Mouse (Mus musculus) midbrain, postnatal 0 days (tissue): Measurements from ENCODE around the gene Acd. TPM values are rescaled to one million over a fixed set of nuclear protein-coding genes. Genes with fewer than 3 reads are reported as not detected.
A peak's percentile ranks its signal among the peaks of the same experiment; 100 is the strongest.

Source experiments
- ATAC-seq: fragments of 200-750 bp; cut with Nextera tagmentation; 2 replicates; pipeline ENCODE4 v1.8.0; 2017; ENCODE audit warnings: moderate number of reproducible peaks, mild to moderate bottlenecking, moderate TSS enrichment, moderate library complexity; ENCODE audit not compliant: low FRiP score
- DNase-seq: peaks from one replicate; pipeline ENCODE4 v3.0.0-alpha.2; 2015; ENCODE audit warnings: low spot score
- H3K27ac ChIP-seq: fragments of 300-500 bp; sonication (generic); 2 replicates; pipeline ENCODE4 v1.5.1; 2014; ENCODE audit warnings: low read depth, mild to moderate bottlenecking, low read length, mixed read lengths
- H3K27me3 ChIP-seq: fragments of 300-500 bp; sonication (generic); 2 replicates; pipeline ENCODE4 v1.6.1; 2014; ENCODE audit warnings: low read length, control low read depth, mixed read lengths; ENCODE audit not compliant: insufficient read depth
- H3K36me3 ChIP-seq: fragments of 300-500 bp; sonication (generic); 2 replicates; pipeline ENCODE4 v1.6.1; 2014; ENCODE audit warnings: low read length, control low read depth, mixed read lengths; ENCODE audit not compliant: insufficient read depth
- H3K4me1 ChIP-seq: fragments of 300-500 bp; sonication (generic); 2 replicates; pipeline ENCODE4 v1.6.1; 2014; ENCODE audit warnings: mild to moderate bottlenecking, control low read depth, antibody characterized with exemption, low read length, mixed read lengths; ENCODE audit not compliant: insufficient read depth
- H3K4me2 ChIP-seq: fragments of 300-500 bp; sonication (generic); 2 replicates; pipeline ENCODE4 v1.6.1; 2014; ENCODE audit warnings: low read depth, mild to moderate bottlenecking, low read length, mixed read lengths; ENCODE audit not compliant: poor library complexity, severe bottlenecking
- H3K4me3 ChIP-seq: fragments of 300-500 bp; sonication (generic); 2 replicates; pipeline ENCODE4 v1.5.1; 2014; ENCODE audit warnings: low read depth, mild to moderate bottlenecking, low read length, moderate library complexity
- H3K9ac ChIP-seq: fragments of 300-500 bp; sonication (generic); replicated peaks from 2 replicates; pipeline ENCODE4 v1.6.1; 2014; ENCODE audit warnings: mild to moderate bottlenecking, low read length, moderate library complexity, mixed read lengths; ENCODE audit not compliant: poor library complexity, severe bottlenecking
- H3K9me3 ChIP-seq: fragments of 300-500 bp; sonication (generic); 2 replicates; pipeline ENCODE4 v1.6.1; 2016; ENCODE audit warnings: low read length, control low read depth
- CTCF ChIP-seq: IDR thresholded peaks from 2 replicates; pipeline ENCODE4 v1.5.1; 2016; ENCODE audit warnings: antibody characterized with exemption, mild to moderate bottlenecking
- WGBS: fragments of 180-500 bp; shearing (Covaris S2); extraction: QIAGEN DNeasy Blood & Tissue Kit; methylation state at CpG from one replicate; pipeline ENCODE4 v1.1.7; 2014; 5-methylcytosine and 5-hydroxymethylcytosine counted together
- polyA plus RNA-seq: library from polyadenylated mRNA; unstranded; fragments of >200 nt; fragmentation: Nextera tagmentation; extraction: Ambion mirVana; gene quantifications from 2 replicates; pipeline ENCODE4 v1.2.1, GENCODE M21; 2015
- total RNA-seq: library from RNA; depleted of rRNA; stranded (reverse); fragments of >200 nt; gene quantifications from 2 replicates; pipeline ENCODE4 v1.2.3, GENCODE M21; 2014

The Acd gene
- total and polyA plus RNA-seq, 2 experiments from 2014 or later = 32.0 to 84.7 TPM

DNA sequence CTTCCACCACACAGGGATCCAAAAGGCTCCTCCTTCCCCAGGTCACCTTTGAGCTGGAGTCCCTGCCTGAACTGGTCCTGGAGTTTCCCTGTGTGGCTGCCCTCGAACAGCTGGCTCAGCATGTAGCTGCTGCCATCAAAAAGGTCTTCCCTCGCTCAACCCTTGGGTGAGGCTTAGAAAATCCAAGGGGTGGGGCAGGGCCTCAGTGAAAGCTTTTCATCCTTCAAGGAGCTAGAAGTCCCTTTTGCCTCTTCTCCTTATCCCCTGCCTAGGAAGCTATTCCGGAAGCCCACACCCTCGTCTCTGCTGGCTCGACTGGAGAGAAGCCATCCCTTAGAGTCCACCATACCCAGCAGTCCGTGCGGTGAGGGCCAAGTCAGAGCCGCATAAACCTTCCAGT lies 13.4 kb downstream of the Acd start:
- Histone ChIP-seq H3K27me3 (no peaks in the 10 kb centered on the region), H3K36me3 (peaks cover 18% of the 10 kb centered on the region), H3K4me2 (no peak overlapping the region), H3K27ac (no peak overlapping the region), H3K9ac (no peak overlapping the region), H3K9me3 (no peaks in the 10 kb centered on the region), H3K4me1 (no peaks in the 10 kb centered on the region), H3K4me3 (no peak overlapping the region)
- no peak for ATAC-seq
- no peak for TF ChIP-seq CTCF
- DNase-seq = no peak
- WGBS = 57% methylated on average over 8 of the region's 8 CpGs

DNA sequence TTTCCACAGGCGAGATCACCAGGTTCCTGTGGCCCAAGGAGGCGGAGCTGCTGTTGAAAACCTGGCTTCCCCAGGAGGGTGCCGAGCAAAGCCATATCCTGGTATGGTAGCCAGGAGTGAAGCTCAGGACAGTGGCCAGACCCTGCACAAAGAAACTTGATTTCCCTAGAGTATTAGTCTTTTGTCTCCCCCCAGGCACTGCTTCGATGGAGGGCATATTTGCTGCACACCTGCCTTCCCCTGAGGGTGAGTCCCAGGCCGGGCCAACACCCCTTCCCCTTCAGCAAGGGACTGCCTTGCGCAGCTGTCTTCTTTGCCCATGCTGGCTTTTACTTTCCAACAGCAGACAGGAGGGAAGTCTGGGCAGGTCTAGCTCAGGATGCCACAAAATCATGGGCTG lies 14.4 kb downstream of the Acd start:
- H3K9ac ChIP-seq = no peak overlapping the region
- TF ChIP-seq CTCF = no peak
- ATAC-seq (no peak), DNase-seq (no peak)
- H3K27me3 ChIP-seq = no peaks in the 10 kb centered on the region
- H3K4me2 ChIP-seq = no peak overlapping the region
- H3K4me1 ChIP-seq = no peaks in the 10 kb centered on the region
- no peaks in the 10 kb centered on the region for H3K9me3 ChIP-seq
- WGBS = 67% methylated on average over 6 of the region's 6 CpGs
- no peak overlapping the region for H3K27ac ChIP-seq
- no peak overlapping the region for H3K4me3 ChIP-seq
- H3K36me3 ChIP-seq = peaks cover 22% of the 10 kb centered on the region

DNA sequence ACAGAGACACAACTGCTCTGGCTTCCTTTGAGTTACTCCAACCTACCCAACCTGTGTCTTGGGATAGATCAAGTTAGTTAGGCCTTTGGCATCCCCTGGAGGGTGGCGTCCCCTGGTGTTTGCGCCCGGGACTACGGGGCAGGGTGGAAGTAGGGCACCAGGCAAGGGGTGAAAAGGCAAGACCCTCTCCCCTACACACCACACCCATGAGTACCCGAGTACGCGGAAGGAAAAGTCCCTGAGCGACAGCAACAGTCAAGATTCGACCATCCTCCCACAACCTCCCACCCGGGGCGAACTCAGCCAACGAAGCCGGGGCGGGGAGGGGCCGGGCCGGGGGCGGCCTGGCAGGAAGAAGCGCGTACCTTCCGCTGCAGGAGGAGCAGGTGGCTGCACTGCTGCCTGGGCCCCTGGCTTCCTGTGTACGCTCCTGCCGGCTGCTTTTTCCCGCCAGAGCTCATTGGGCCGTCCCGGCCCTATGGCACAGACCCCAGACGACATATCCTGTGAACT lies 15.1 kb downstream of the Acd start, which contains the start of gene Carmil2:
Carmil2 (plus strand) TSS at position 479 of the 513 bp plus-strand sequence.
- H3K4me2 ChIP-seq = no peak within 1 kb of the TSS
- no peak within 1 kb of the TSS for H3K27ac ChIP-seq
- WGBS = 18% methylated on average over 21 of the region's 26 CpGs
- peaks cover 28% of the 10 kb centered on the region for H3K36me3 ChIP-seq
- peak; percentile 63 for TF ChIP-seq CTCF
- H3K9ac ChIP-seq = no peak within 1 kb of the TSS
- H3K4me1 ChIP-seq = no peaks in the 10 kb centered on the region
- no peaks in the 10 kb centered on the region for H3K9me3 ChIP-seq
- DNase-seq (no peak), ATAC-seq (0 out of 2 replicates have a peak, but pooled peaks have one; percentile 18)
- no peaks in the 10 kb centered on the region for H3K27me3 ChIP-seq
- no peak within 1 kb of the TSS for H3K4me3 ChIP-seq

DNA sequence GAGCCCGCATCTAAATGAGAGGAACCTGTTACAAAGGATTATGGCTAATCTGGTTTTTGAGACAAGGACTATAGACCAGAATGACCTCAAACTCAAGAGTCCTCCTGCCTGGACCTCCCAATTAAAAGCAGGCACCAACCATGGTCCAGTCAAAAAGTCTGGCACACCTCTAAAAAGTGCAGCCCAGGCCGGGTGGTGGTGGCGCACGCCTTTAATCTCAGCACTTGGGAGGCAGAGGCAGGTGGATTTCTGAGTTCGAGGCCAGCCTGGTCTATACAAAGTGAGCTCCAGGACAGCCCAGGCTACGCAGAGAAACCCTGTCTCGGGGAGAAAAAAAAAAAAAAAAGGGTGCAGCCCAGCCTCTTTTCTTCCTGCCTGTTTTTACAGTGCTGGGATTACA lies 15.6 kb downstream of the Acd start:
- 86% methylated on average over 7 of the region's 7 CpGs for WGBS
- no peak for TF ChIP-seq CTCF
- Histone ChIP-seq H3K4me3 (no peak overlapping the region), H3K9ac (no peak overlapping the region), H3K9me3 (no peaks in the 10 kb centered on the region), H3K36me3 (peaks cover 34% of the 10 kb centered on the region), H3K27me3 (no peaks in the 10 kb centered on the region), H3K4me2 (no peak overlapping the region), H3K4me1 (no peaks in the 10 kb centered on the region), H3K27ac (no peak overlapping the region)
- ATAC-seq = no peak
- DNase-seq = no peak

DNA sequence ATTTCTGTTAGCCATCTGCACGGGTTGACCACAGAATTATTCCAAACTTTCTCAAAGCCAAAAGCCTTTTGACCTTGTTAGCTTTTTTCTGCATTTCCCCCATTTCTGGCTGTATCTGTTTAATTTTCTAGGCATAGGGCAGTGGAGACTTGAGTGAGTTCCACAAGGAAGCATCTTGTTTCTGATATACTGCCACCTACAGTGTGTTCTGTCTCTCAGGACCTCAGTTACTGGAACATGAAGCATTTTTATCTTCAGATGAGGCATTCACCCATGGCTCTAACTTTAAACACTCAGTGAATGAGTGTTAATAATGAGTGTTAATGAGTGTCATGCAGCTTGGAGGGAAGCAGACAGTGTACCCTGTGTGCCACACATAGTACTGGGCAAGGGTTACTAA lies 23.0 kb downstream of the Acd start:
- H3K9ac ChIP-seq = no peak overlapping the region
- 93% methylated on average over 1 of the region's 1 CpGs for WGBS

DNA sequence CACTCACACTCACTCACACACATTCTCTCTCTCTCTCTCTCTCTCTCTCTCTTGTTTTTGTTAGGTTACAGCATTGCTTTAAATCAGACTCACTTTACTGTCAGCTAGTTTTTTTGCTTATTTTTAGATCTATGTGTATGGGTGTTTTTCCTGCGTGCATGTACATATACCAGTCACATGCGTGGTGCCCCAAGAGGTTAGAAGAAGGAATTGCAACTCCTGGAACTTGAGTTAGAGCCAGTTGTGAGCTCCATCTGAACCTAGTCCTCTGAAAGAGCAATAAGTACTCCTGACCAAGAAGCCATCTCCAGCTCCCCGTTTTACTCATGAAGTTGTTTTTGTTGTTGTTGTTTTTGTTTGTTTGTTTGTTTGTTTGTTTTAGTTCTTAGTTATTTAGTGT lies 39.7 kb downstream of the Acd start:
- Histone ChIP-seq H3K27ac (no peak overlapping the region), H3K4me1 (no peaks in the 10 kb centered on the region), H3K9me3 (no peaks in the 10 kb centered on the region), H3K36me3 (peaks cover 16% of the 10 kb centered on the region), H3K4me3 (no peak overlapping the region), H3K9ac (no peak overlapping the region), H3K4me2 (no peak overlapping the region), H3K27me3 (no peaks in the 10 kb centered on the region)
- DNase-seq (peak; percentile 53), ATAC-seq (no peak)
- WGBS = 72% methylated on average over 3 of the region's 3 CpGs
- peak; percentile 63 for TF ChIP-seq CTCF

More for the DNA sequence above, 23.0 kb downstream of the Acd start:
- ATAC-seq (no peak), DNase-seq (no peak)
- Histone ChIP-seq H3K9me3 (no peaks in the 10 kb centered on the region), H3K27ac (no peak overlapping the region), H3K4me1 (no peaks in the 10 kb centered on the region), H3K27me3 (no peaks in the 10 kb centered on the region), H3K4me3 (no peak overlapping the region), H3K4me2 (no peak overlapping the region), H3K36me3 (peaks cover 66% of the 10 kb centered on the region)
- TF ChIP-seq CTCF = peak; percentile 53
